Mouse (Mus musculus) cortical plate, adult 2 months (tissue): ENCODE measurements around the gene Kcnt2.

ENCODE experiments used
- CTCF ChIP-seq: fragments of 200-500 bp; IDR thresholded peaks from 2 replicates; pipeline ENCODE4 v1.5.1; 2011; ENCODE audit warnings: mild to moderate bottlenecking, control low read depth, low read length; ENCODE audit not compliant: insufficient read depth; ENCODE audit errors: extremely low read depth
- POLR2A ChIP-seq: fragments of 200-500 bp; IDR thresholded peaks from 2 replicates; pipeline ENCODE4 v1.6.1; 2011; ENCODE audit warnings: mild to moderate bottlenecking, low read length, control low read depth; ENCODE audit not compliant: insufficient read depth; ENCODE audit errors: extremely low read depth

DNA sequence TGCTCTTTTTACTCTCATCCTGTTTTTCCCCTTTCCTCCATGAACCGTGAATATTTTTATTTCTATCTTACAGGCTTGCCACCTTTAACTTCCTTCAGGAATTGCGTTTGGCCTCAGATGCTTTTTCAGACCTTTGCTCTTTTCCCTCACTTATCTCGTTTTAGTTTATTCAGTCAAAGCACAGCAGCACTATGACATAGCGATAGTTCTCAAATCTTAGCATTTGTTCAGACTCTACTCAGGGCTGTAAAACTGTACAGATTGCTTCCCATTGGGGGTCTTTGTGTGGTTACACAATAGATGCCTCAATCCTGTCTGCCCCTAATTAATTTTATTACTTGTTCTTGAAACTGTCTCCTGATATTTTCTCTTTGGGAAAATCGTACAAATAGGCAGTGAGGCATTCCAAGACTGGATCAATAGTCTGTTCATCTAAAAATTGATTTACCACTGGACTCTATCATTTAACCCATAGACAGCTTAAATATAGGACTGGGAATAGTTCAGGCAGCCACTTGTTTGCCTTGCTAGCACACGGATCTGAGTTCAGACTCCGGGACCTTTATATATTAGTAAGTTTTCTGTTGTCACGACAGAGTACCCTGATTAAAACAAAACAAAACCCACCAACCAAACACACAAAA lies 20.8 kb downstream of the Kcnt2 start:
- no peak for TF ChIP-seq CTCF
- TF ChIP-seq POLR2A = no peak
